Mouse (Mus musculus) heart, postnatal 0 days (tissue): ENCODE measurements around the gene Barhl1.

ENCODE experiments used
- CTCF ChIP-seq: IDR thresholded peaks from 2 replicates; pipeline ENCODE4 v1.5.1; 2016; ENCODE audit warnings: antibody characterized with exemption, control low read depth, low read depth
- EP300 ChIP-seq: IDR thresholded peaks from 2 replicates; pipeline ENCODE4 v1.6.1; 2016; ENCODE audit warnings: antibody characterized with exemption, low read depth

DNA sequence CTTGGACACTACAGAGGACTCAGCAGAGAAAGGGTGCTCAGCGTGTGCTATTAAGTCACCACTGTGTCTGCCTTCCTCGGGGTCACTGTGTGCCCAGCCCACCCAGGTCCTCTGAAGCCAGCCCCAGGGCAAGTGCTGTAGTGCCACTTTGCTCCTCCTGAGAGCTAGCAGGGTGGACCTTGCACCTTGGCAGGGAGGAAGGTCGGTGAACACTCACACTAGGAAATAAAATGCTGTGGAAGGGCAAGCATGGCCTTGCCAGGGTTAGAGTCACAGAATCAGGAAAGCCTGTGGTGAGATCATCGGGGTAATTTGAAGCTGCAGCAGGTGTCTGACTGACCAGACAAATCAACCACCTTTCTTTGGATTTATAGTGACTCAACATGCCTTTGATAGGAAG lies 10.9 kb downstream of the Barhl1 start:
- TF ChIP-seq CTCF: no peak
- no peak for TF ChIP-seq EP300
